ENCODE assay signal across 34 mouse cellular contexts in the genomic region with DNA sequence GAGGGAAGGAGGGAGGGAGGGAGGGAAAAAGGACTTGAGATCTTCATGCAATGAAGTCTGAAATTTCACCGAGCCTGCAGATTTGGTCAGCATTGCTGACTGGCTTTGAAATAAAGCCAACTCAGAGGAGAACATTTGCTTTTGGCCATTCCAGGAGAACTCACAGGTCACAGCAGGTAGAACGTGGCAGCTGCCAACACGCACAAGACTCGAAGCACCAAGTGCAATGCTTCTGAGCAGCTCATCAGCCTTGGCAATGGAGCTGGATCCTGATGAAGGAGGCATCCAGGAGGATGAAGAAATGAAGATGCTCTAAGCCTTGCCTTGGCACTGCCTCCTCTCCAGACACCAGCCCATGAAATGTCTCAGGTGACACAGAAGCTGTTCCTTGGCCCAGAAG.
DNase-seq lines count a peak whose midpoint lies in the region; ATAC-seq lines count a peak whose summit lies in the region.
"Had no signal": no experiment of that assay in that cellular context is flagged by ENCODE, and none has a peak within 500 bp of the region (broad histone marks: within the 10 kb centered on the region; RNA-seq: fewer than 3 reads in every experiment).

No protein-coding gene starts in this region.

- no peaks in the 10 kb centered on the region for H3K9me3 ChIP-seq in embryonic facial prominence, embryonic 14.5 days (ENCODE audit: control insufficient read depth, low read length)
- H3K9me3 ChIP-seq in embryonic facial prominence, embryonic 10.5 days: no peaks in the 10 kb centered on the region
- no peaks in the 10 kb centered on the region for H3K9me3 ChIP-seq in kidney, embryonic 16.5 days (ENCODE audit: low read length)
- H3K9me3 ChIP-seq: embryonic facial prominence, embryonic 13.5 days; hindbrain, embryonic 10.5 days; hindbrain, embryonic 15.5 days; limb, embryonic 10.5 days; limb, embryonic 15.5 days; midbrain, embryonic 15.5 days had no signal

- no peak overlapping the region for H3K27ac ChIP-seq in embryonic facial prominence, embryonic 14.5 days (replicated peaks; ENCODE audit: low read depth, low read length)
- H3K27ac ChIP-seq in embryonic facial prominence, embryonic 10.5 days (replicated peaks): no peak overlapping the region
- H3K27ac ChIP-seq in kidney, embryonic 16.5 days (ENCODE audit: low read length): no peak overlapping the region
- H3K27ac ChIP-seq: embryonic facial prominence, embryonic 13.5 days; gastrocnemius, adult 2 months; heart, embryonic 13.5 days; hindbrain, embryonic 10.5 days; hindbrain, embryonic 15.5 days; limb, embryonic 10.5 days; limb, embryonic 15.5 days; liver, embryonic 13.5 days; macrophage; midbrain, embryonic 10.5 days; midbrain, embryonic 15.5 days had no signal

- H3K4me3 ChIP-seq in embryonic facial prominence, embryonic 14.5 days (ENCODE audit: low read depth, low read length): no peak overlapping the region
- H3K4me3 ChIP-seq in embryonic facial prominence, embryonic 10.5 days: no peak overlapping the region
- H3K4me3 ChIP-seq in kidney, embryonic 16.5 days (ENCODE audit: low read length): no peak overlapping the region
- H3K4me3 ChIP-seq: embryonic facial prominence, embryonic 13.5 days; erythroblast, embryonic 14.5 days; gastrocnemius, adult 2 months; heart, embryonic 13.5 days; hindbrain, embryonic 10.5 days; hindbrain, embryonic 15.5 days; limb, embryonic 10.5 days; limb, embryonic 15.5 days; liver, embryonic 13.5 days; midbrain, embryonic 10.5 days; midbrain, embryonic 15.5 days had no signal

- no peak overlapping the region for H3K9ac ChIP-seq in embryonic facial prominence, embryonic 14.5 days (ENCODE audit: low read depth, low read length)
- no peak overlapping the region for H3K9ac ChIP-seq in kidney, embryonic 16.5 days (replicated peaks; ENCODE audit: low read length)
- H3K9ac ChIP-seq: embryonic facial prominence, embryonic 13.5 days; heart, embryonic 13.5 days; hindbrain, embryonic 15.5 days; limb, embryonic 15.5 days; liver, embryonic 13.5 days; midbrain, embryonic 15.5 days had no signal

- peak; percentile 7 to 19 for DNase-seq in cerebellum, adult 18-20 months
- DNase-seq in cerebellum, postnatal 4 days (ENCODE audit: low spot score in 2 of 2): no peak
- peak; percentile 1 for DNase-seq in embryonic facial prominence, embryonic 14.5 days (ENCODE audit: low spot score)
- DNase-seq in embryonic facial prominence, embryonic 10.5 days (ENCODE audit: low spot score): no peak
- peak; percentile 4 for DNase-seq in kidney, adult 9 months
- DNase-seq in lung, postnatal 4 days: no peak
- DNase-seq: adrenal gland, adult 2 months; adrenal gland, postnatal 36 days; embryo, embryonic 11 days; gastrocnemius, adult 2 months; gastrocnemius, postnatal 36 days; heart, postnatal 10 days; kidney, postnatal 36 days; liver, embryonic 13.5 days; lung, adult 18-20 months; right cerebral cortex, adult 18-20 months; spleen, adult 18-20 months; thymus, postnatal 14 days had no signal

- H3K4me1 ChIP-seq in embryonic facial prominence, embryonic 14.5 days (ENCODE audit: control insufficient read depth, insufficient read depth, low read length): no peaks in the 10 kb centered on the region
- H3K4me1 ChIP-seq in embryonic facial prominence, embryonic 10.5 days: no peaks in the 10 kb centered on the region
- H3K4me1 ChIP-seq in kidney, embryonic 16.5 days (ENCODE audit: insufficient read depth, low read length): no peaks in the 10 kb centered on the region
- H3K4me1 ChIP-seq: heart, embryonic 13.5 days; hindbrain, embryonic 10.5 days; limb, embryonic 10.5 days; liver, embryonic 13.5 days; midbrain, embryonic 10.5 days; midbrain, embryonic 15.5 days had no signal

- no peaks in the 10 kb centered on the region for H3K27me3 ChIP-seq in embryonic facial prominence, embryonic 14.5 days (replicated peaks; ENCODE audit: control insufficient read depth, insufficient read depth, low read length)
- H3K27me3 ChIP-seq in embryonic facial prominence, embryonic 10.5 days (replicated peaks; ENCODE audit: low read depth, poor library complexity, severe bottlenecking): no peaks in the 10 kb centered on the region
- no peaks in the 10 kb centered on the region for H3K27me3 ChIP-seq in kidney, embryonic 16.5 days (ENCODE audit: insufficient read depth, low read length)
- H3K27me3 ChIP-seq: CH12.LX; embryonic facial prominence, embryonic 13.5 days; heart, embryonic 13.5 days; hindbrain, embryonic 15.5 days; limb, embryonic 15.5 days; liver, embryonic 13.5 days; midbrain, embryonic 15.5 days had no signal

- H3K36me3 ChIP-seq in embryonic facial prominence, embryonic 14.5 days (ENCODE audit: control insufficient read depth, insufficient read depth, low read length): no peaks in the 10 kb centered on the region
- H3K36me3 ChIP-seq in embryonic facial prominence, embryonic 10.5 days (replicated peaks): no peaks in the 10 kb centered on the region
- no peaks in the 10 kb centered on the region for H3K36me3 ChIP-seq in kidney, embryonic 16.5 days (ENCODE audit: insufficient read depth, low read length)
- H3K36me3 ChIP-seq: embryonic facial prominence, embryonic 13.5 days; heart, embryonic 13.5 days; hindbrain, embryonic 10.5 days; hindbrain, embryonic 15.5 days; limb, embryonic 10.5 days; limb, embryonic 15.5 days; liver, embryonic 13.5 days; midbrain, embryonic 10.5 days; midbrain, embryonic 15.5 days had no signal

- H3K4me2 ChIP-seq in embryonic facial prominence, embryonic 14.5 days (ENCODE audit: low read depth, low read length): no peak overlapping the region
- no peak overlapping the region for H3K4me2 ChIP-seq in kidney, embryonic 16.5 days (replicated peaks; ENCODE audit: low read depth, low read length)
- H3K4me2 ChIP-seq: embryonic facial prominence, embryonic 13.5 days; heart, embryonic 13.5 days; hindbrain, embryonic 15.5 days; limb, embryonic 15.5 days; liver, embryonic 13.5 days; midbrain, embryonic 15.5 days had no signal

- 75% methylated on average over 4 of the region's 4 CpGs for WGBS in embryonic facial prominence, embryonic 14.5 days
- WGBS in embryonic facial prominence, embryonic 10.5 days: 88% methylated on average over 4 of the region's 4 CpGs
- 90% methylated on average over 4 of the region's 4 CpGs for WGBS in kidney, embryonic 16.5 days

- no peak for ATAC-seq in embryonic facial prominence, embryonic 14.5 days (ENCODE audit: low read depth)
- ATAC-seq in kidney, embryonic 16.5 days (ENCODE audit: low FRiP score, low TSS enrichment): no peak
- ATAC-seq: activated CD4-positive, CD25-positive, alpha-beta regulatory T cell, adult 4 months; forebrain, embryonic 16.5 days; inflammation-experienced regulatory T-cells, adult 6 months; lung, postnatal 0 days; midbrain, embryonic 15.5 days had no signal

Comparison
In these comparisons a context has a peak if more than half of its experiments do, and no peak if none do; other contexts are left out.
1. DNase-seq: peak in cerebellum, adult 18-20 months (2 of 2), embryonic facial prominence, embryonic 14.5 days (single experiment) and kidney, adult 9 months (single experiment); none in cerebellum, postnatal 4 days (0 of 2), embryonic facial prominence, embryonic 10.5 days (single experiment) and lung, postnatal 4 days (0 of 2).